Mouse (Mus musculus) limb, embryonic 13.5 days (tissue): ENCODE data around the gene Knop1. TPM values are rescaled to one million over a fixed set of nuclear protein-coding genes. Genes with fewer than 3 reads are reported as not detected.

ENCODE experiments used
- polyA plus RNA-seq: library from polyadenylated mRNA; unstranded; fragments of >200 nt; fragmentation: Nextera tagmentation; extraction: Ambion mirVana; gene quantifications from 2 replicates; pipeline ENCODE4 v1.2.1, GENCODE M21; 2015

Gene Knop1
- polyA plus RNA-seq, 1 experiment from 2014 or later = 125 TPM

Other genes with a start within 250 kb of the Knop1 start
- 78.1 and 80.4 TPM in 2 replicates for gene Gde1, start 150.5 kb downstream of the Knop1 start, polyA plus RNA-seq
- gene Ccp110, start 143.7 kb downstream of the Knop1 start, polyA plus RNA-seq = 21.4 and 23.6 TPM in 2 replicates
- 66.7 and 67.5 TPM in 2 replicates for gene Vps35l, start 116.0 kb downstream of the Knop1 start, polyA plus RNA-seq
- gene Iqck, start 502 bp downstream of the Knop1 start, polyA plus RNA-seq = 2.3 TPM in 2 replicates
- 6.8 and 8.0 TPM in 2 replicates for gene Gprc5b, start 139.0 kb upstream of the Knop1 start, polyA plus RNA-seq